Mouse (Mus musculus): ENCODE results near the gene Rrp36. TPM values are rescaled to one million over a fixed set of nuclear protein-coding genes. Genes with fewer than 3 reads are reported as not detected.

Rrp36 gene
- 10 to 100 TPM; 47.2 to 62.6 TPM for polyA plus RNA-seq (2017; shearing (Covaris generic))

DNA sequence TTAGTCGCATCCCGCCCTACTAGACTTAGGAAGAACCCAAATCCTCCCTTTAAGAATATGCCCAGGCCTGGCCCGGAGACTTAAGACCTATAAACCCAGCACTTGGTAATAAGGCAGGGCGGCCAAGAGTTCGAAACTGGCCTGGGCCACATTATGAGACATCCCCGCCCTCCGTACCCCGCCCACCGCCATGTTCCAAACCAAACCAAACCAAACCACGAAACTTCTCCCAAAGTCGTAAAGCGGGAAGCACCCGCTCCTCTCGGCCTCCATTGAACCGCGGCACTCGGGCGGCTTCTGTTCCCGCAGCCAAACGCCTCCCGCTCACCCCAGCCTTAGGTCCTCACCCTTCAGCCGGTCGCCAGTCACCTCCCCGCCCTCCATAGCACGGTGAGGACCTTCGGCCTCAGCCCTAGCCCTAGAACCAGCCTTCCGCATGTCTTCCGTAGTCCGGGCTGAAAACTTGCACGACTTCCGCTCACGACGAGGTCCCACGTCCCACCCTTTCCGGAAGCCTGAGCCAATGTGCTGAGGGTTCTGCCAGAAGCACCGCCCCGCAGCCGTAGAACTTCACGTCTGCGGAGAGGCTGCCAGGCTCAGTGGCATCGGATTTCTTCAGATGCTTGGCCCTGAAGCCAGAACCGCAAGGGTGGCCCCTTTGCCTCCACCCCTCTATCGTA is at the start of gene Rrp36:
TSS of gene Rrp36 (minus strand) at position 503 of the 680 bp plus-strand sequence.
- peak; percentile 100 for ATAC-seq

DNA sequence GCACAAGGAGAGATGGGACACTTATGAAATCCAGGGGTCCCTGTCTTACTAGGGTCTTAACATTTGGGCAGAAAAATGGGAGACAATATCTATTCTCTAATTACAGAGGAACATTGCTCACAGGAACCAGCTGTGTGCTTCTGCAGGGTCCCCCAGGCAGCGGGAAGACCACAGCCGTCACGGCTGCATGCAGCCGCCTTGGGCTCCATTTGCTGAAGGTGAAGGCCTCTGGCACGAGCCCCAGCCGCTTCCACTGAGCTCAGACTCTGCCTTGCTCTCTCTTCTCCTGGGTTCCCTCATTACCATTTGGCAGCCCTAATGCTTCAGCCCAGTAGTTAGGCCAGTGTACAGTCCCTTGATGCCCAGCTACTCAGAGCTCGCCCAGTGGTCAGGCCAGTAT is 46.9 kb upstream of the Rrp36 start:
- no peak for ATAC-seq

DNA sequence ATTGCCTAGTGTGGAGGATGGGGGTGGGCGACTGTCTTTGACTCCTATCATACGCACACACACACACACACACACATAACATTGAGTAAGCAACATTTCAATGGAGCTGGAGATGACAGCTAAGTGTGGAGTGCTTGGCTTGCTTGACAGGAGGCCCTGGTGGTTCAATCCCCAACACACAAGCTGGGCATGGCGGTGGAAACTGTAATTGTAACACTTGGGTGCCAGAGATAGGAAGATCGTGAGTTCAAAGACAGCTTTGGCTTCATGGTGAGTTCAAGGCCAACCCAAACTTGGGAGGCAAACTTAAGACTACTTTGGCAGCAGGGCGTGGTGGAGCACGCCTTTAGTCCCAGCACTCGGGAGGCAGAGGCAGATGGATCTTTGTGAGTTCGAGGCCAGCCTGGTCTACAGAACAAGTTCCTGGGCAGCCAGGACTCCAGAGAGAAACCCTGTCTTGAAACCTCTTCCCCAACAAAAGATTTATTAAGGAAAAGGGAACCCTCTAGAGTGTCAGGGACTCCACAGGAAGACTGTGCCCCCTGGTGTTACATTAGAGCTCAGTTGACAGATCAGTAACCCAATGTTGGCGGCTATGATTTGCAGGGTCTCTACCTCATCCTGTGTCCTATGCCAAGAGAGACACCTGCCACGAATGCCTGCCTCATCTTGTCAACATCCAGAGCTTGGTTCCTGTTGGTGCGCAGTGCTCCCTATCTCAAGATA is 40.8 kb upstream of the Rrp36 start:
- no peak for ATAC-seq

DNA sequence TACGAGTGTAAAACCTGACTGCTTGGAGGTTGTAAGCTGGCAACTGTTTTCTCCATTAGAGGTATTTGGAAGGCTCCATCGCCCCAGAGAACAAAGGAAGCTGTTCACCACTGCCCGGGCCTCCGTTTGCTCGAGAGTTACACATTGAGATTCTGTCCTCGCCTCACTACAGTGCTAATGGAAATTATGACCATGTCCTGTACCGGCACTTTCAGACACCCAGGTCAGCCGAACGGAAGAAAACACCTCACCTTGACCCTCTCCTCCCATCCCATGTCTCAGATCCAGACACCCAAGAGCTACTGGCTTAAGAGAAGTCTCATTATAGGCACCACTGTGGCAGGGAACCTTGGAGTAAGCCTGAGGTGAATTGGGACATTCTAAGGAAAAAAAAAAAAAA is 39.7 kb upstream of the Rrp36 start:
- no peak for ATAC-seq

DNA sequence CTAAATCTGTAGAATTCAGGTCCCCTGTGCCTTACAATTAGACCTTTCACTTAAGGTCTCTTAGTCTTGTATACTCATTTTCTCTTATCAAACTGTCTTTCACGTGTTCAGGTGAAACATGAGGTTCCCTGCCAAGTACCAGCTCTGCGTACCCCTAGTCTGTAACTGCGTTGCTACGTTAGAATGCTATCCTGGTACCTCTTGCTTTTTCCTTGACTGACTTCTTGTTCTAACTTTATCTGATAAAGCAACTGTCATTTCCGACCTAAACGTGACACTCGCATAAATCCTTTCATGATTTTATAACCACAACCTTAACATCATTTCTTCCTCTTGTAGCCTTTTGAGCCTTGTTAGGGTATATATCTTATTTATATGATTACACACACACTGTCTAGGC is 38.3 kb upstream of the Rrp36 start:
- ATAC-seq = peak; percentile 9

DNA sequence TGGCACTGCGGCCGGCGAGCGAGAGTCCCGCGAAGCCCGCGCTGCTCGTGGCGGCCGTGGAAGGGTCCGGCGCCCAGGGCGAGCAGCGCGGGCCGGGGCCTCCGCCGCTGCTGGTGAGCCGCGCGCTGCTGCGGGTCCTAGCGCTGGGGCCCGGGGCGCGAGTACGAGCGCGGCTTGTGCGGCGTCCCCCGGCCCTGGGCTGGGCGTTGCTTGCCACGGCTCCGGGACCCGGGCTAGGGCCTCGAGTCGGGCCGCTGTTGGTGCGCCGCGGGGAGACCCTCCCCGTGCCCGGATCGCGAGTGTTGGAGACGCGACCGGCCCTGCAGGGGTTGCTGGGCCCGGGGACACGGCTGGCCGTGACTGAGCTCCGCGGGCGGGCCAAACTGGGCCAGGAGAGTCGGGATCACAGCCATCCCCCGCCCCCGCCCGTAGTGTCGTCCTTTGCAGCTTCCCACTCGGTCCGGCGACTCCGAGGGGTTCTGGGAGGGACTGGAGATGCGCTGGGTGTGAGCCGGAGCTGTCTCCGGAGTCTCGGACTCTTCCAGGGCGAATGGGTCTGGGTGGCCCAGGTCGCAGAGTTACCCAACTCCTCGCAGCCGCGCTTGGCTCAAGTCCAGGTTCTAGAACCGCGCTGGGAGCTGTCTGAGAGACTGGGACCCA is 37.6 kb upstream of the Rrp36 start:
- ATAC-seq = peak; percentile 38

DNA sequence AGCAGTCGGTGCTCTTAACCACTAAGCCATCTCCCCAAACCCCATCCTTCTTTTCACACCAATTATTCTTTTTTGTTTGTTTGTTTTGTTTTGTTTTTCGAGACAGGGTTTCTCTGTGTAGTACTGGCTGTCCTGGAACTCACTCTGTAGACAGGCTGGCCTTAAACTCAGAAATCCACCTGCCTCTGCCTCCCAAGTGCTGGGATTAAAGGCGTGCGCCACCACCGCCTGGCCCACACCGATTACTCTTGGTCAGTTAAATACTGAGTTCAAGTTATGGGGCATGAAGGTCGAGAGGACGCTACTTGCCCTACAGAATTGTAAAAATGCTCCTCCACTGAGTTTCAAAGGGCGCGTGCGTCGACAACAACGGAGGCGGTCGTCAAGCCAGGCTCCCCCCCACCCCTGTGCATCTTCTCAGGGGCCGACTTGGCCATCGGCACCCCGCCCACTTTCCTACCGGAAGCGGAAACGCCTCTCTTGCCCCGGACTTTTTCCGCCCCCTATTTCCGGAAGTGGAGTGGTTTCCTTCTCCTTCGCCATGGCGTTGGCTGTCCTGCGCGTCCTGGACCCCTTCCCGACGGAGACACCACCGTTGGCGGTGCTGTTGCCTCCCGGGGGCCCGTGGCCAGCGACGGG is 36.9 kb upstream of the Rrp36 start, which contains the start of gene Pex6:
TSS of gene Pex6 (plus strand) at position 505 of the 639 bp plus-strand sequence.
- peak; percentile 97 for ATAC-seq

DNA sequence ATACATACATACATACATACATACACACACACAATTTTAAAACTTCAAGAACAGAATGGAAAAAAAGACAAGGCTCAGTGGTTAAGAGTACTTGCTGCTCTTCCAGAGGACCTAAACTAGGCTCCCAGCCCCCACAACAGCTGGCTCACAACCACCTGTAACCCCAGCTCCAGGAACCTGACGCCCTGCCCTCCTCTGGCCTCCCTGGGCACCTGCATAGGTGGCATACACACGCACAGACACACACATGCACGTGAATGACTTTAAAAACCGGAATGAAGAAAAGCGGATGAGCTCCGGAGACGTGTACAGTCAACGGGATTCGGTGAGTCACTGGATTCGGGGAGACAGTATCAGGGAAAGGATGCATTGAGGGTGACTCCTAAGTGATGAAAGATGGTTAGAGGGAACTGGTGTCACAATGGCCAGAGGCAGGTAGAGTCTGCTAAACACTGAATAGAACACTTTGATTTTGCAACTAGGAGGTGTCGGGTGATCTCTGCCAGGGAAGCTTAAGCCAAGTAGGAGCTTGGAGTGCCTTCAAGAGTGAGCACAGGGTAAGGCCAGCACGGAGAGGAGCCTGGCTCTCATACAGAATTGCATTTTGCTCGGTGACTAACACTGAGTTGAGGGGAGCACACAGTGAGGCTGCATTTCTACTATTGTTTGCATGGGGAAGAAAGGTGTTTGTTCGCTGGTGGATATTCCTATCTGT is 32.4 kb upstream of the Rrp36 start:
- ATAC-seq = no peak

DNA sequence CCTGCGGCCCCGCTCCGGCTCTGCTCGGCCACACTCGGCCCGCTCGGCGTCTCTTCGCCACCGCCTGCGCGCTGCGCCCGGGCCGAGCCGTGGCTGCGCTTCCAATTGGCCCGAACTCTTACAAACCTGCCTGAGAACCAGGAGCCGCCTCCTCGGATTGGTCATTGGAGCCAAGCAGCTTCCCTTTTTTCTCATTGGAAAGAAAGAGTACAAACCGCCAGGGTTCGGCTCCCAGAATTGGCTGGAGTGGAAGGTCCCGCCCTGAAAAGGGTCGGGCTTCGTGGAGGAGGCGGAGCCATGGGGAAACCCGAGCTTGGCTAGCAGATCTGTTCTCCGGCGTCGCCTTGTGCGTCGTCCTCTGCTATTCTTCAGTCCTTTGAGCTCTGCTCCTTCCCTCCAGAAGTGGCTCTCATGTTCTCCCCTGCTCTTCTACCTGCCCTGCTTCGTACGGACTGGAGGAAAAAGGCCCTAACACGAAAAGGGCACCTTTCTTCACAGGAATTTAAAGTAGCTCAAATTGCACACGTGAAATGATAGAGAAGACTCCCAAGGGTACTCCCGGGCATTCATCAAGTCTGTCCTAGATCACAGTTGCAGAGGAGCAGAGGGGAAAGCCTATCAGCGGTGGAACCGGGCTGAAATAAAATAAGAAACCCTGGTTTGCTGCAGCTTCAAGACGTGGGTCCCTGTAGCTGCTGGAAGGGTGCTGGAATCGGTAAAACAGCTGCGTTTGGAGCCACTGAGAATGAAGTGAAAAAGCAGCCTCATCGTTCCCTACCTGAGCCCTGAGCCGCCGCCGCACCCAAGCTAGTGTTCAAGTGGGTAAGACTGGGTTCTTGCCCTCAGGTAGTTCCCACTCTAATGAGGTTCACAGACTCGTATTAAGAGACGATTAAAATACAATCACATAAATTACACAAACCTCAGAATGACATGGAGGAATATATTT is 31.0 kb upstream of the Rrp36 start, which contains the start of gene Ppp2r5d:
TSS of gene Ppp2r5d (minus strand) at position 225 of the 949 bp plus-strand sequence.
- peak; percentile 99 for ATAC-seq

DNA sequence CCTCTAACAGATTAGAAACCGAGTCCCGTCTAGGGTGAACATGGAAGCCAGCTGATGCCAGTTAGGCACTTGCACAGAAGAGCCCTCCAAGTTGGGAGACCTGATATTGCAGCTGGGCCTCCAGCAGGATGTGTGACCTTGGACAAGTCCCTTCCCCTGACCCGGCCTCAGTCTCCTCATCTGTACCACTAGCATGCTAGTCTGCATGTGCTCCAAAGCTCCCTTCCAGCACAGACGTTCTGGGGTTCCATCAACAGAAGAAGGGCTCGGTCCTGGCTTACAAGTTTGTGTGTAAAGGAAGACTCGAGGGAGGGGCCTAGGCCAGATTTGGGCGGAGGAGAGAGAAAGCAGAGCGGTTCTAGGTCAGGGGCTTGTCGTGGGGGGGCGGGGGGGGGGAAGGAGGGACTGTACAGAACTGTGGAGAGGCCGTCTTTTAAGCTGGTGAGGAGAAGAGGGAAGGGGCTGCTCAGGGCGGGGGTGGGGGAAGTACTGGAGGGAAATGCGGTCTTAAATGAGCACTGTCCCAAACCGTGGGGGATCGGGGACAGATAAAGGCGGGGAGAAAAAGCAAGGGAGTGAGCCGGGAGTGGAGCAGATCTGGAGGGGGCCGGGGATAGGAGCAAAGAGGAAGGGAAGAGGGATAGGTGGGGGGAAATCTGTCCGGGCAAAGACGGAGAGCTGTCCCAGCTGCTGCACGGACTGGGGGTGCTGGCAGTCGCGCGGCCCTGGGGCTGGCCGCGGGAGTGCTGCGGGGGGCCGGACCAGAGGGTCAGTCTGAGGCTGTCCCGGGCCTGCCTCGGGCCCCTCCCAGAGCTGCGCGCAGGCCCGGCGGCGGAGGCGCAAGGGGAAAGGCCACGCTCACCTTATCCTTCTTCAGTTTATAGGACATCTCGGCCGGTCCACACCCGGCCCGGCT is 30.1 kb upstream of the Rrp36 start:
- ATAC-seq = no peak

DNA sequence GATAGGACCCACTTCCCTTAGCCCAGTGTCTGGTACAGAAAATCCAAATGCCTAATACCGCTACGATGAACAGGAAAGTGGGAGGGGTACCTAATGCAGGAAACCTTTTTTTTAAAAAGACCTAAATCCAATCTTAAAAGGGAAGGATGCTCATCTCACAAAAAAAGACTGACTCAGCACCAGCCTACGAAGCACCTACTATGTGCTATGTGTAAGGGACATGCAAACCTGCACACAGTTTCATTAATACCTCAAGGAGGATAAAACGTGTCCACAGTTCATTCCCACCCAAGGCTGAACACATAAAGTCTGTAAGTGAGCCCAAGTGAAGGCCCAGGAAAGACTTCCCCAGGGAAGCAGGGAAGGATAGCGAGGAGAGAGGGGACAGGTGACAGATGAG is 28.4 kb upstream of the Rrp36 start:
- no peak for ATAC-seq

DNA sequence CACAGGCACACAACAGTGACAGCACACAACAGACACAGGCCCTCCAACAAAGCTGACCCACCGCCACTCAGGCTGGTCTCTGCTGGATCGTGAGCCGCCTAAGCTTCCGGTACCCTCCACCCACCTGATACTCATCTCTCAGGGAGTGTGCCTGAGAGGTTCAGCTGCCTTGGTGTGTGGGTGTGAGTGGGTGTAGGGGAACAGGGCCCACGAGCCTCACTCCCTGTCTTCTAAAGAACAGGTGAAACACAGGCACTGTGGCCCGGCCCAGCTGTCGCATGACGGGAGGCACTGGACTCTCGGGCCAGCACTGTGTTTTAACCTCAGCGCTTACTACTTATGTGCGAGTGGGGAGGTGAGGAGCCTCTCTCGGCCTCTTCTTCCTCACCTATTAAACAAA is 27.9 kb upstream of the Rrp36 start:
- no peak for ATAC-seq

DNA sequence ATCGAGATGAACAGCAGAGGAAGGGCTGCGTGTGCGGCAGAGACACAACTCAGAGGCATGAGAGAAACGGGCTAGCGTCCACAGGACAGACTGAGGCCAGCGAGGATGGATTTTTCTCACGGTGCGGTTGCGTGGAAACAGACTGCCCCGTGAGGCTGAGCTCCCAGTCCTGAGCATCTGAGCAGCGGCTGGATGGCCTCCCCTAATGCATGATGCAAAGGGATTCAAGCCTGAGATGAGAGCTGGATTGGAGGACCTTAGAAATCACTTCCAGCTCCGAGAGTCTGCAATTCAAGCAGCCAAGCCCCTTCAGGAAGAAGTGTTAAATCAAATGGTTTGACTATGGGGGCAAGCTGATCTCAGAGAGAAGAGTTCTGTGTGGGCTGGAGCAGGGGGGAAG is 27.3 kb upstream of the Rrp36 start:
- ATAC-seq = no peak

DNA sequence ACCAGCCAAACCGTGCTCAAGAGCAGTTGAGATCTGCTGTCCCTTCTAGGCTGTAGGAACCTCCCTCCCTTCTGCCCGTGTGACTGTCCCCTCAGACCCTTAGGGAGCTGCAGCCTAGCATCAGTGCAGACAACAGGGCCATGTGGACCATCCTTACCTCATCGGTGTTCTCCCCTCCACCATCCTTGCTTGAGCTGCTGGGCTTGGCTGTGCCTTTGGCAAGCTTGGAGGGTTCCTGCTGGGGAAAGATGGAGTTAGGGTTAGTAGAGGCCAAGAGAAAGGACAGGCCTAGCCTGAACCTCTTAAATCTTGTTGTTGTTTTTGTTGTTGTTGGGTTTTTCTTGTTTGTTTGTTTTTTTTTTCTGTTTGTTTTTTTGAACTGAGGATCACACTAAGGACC is 25.8 kb upstream of the Rrp36 start:
- no peak for ATAC-seq

DNA sequence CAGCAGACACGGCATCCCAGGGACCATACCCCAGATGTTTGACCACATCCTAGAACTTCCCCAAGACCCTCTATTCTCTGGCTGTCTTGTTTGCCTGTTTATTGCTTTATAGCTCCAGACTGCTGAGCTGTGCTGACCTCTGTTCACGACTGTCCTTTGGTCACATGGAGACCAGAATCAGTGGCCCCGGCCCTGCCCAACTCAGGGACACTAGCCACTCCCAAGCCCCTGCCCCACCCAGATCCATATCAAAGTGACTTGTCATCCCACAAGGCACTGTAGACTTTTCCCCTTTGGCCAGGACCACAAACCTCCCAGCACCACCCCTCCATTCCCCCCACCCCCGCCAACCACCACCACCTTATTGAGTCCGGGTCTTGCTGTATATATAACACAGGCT is 25.1 kb upstream of the Rrp36 start:
- ATAC-seq = no peak

DNA sequence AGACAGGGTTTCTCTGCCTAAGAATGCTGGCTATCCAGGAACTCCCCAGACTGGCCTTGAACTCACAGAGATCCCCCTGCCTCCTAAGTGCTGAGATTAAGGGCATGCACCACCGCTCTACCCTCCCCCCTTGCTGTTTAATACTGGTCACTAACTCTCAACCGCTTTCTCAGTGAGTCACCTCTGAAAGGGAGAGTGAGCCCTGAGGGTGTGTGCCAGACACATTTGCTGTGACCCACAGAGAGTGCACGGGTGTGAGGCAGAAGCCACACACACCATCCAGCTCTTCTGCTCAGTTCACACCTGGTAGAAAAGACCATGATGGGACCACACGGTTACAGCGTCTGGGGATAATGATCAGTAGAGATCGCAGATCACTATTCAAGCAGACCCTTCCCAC is 24.4 kb upstream of the Rrp36 start:
- ATAC-seq = no peak

DNA sequence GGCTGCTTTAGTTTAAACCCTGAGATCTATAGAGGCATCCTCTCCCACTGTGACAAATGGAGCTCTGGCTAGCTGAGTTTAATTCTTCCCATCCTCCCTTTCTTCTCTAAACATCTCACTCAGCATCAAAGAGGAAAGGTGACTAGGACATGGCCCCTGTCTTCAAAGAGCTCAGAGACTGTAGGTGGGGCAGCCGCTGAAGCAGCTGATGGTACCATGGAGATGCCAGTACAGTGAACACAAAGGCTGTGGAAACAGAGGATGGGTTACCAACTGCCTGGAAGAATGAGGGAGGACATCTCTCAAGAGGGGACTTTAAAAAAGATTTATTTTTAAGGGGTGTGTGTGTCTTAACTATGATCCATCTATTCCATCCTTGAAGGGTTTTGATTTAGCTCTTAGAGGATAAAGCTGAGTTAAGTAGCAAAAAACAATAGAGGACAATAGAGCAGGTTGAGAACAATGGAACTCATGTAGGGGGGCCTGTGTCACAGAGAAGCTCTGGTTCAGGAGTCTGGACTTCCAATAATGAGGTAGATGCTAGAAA is 20.4 kb upstream of the Rrp36 start:
- no peak for ATAC-seq

DNA sequence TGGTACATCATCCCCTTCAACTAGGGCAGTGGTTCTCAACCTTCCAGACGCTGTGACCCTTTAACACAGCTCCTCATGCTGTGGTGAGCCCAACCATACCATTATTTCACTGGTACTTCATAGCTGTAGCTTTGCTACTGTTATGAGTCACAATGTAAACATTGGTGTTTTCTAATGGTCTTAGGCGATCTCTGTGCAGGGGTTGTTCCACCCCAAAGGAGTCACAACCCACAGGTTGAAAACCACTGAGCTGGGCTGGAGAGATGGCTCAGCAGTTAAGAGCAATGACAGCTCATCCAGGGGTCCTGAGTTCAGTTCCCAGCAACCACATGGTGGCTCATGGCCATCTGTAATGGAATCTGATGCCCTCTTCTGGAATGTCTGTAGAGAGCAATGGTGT is 17.2 kb upstream of the Rrp36 start:
- ATAC-seq = no peak

DNA sequence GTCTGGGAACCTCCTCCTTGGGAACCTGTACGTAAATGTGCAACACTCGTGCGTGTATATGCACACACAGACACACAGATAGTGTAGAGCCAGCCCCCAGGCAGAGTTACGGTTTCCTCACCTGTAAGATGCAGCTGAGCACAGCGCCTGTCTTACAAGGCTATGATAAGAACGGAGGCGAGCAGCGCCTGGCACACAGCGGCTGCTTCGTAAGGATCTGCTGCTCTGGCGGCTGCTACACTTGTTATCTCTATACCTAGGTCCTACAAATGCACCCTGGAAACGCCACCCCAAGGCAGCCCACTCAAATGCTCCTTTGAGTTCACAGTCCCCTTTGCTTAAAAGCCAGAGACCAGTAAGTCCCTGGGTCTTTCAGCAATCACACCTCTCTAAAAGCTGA is 16.5 kb upstream of the Rrp36 start:
- no peak for ATAC-seq

DNA sequence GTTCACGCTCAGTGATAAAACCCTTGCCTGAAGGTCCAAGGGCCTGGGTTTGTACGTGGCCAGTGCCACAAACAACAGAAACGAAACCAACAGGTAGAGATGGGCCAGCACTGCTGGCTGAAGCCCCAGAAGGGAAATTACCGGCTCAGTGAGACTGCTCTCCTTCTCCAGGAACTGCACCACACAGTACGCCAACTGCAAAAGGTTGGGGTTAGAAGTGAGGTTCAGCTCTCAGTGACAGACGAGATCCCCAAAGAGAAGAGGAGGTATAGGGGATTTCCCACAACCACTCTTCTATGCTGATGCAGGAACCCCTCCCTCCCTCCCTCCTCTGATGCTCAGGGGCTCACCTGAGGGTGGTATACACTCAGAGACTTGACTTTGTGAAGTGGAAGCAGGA is 11.8 kb upstream of the Rrp36 start:
- ATAC-seq = peak; percentile 89
